Mouse (Mus musculus) left cerebral cortex, adult 8-10 months (tissue): ENCODE results near the gene Gm20388. TPM values are rescaled to one million over a fixed set of nuclear protein-coding genes. Genes with fewer than 3 reads are reported as not detected.
"Not testable (repeated sequence)": the region's sequence is repeated elsewhere in the genome, so short reads cannot be mapped to it uniquely, and the experiment has no call there.

Source experiments
- DNase-seq, 2 experiments: peaks; one replicate each; pipeline ENCODE4 v3.0.0; 2022; ENCODE audit warnings: low spot score in 2 of 2
- total RNA-seq, 4 experiments: library from RNA; stranded (reverse); gene quantifications; 2 replicates each; pipeline ENCODE4 v1.2.4; 2022

The Gm20388 gene
- total RNA-seq, 4 experiments from 2014 or later = 10.4 to 20.8 (median 16.4) TPM

DNA sequence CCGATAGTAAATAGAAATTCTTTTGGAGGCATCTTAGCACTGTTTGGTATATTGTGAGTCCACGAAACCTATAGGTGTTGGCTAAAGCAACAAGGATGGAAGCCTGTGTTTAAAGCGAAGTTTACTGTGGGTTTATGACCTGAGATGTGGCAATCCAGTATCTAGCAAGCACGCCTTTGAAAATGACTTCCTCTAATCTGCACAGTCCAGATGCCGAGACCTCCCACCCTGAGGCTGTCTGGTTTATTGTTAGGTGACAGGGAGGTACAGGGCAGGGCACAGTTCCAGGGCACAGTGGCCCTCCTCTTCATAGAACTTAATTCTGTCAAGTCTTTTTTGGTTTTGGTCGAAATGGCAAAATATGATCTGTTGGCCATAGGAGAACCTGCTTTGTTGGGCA is 3166.6 kb downstream of the Gm20388 start:
- no peak for DNase-seq

DNA sequence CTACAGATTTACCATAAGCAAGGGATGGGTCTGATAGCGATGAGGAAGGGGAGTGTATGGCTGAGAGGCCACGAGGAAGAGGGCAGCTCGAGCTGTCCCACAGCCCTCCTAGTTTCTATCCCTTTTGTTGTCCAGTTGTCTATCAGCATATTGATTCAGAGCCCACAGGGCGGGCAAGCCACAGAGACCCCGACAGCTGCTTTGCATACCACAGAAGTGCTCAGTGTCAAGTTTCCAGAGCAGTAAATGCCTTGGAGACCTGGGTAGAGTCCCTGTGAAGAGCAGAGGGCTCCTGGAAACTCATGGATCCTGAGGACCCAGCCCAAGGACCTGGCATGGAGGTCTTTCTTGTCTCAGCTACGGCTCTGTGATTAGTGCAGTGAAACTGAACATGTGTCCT is 3172.4 kb downstream of the Gm20388 start:
- DNase-seq = no peak

DNA sequence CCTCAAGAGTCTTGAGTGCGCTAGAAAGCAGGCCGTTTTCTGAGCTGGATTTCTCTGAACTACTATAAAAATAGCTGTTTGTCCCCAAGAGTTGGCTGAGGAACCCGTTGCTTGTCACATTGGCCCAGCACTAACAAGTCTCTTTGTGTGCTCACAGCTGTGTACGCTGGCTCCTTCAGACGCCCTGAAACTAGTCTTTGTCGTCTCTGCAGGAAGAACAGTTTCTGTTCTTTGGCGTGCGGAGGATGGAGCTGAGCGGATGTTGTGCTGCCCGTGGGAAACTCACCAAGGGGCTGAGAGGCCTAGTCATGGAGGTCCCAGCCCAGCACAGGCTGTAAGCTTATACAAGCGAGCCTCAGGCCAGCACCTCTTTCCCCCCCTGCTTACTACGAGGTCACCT is 3173.0 kb downstream of the Gm20388 start:
- DNase-seq = peak in 1 of 2 experiments; percentile 64

DNA sequence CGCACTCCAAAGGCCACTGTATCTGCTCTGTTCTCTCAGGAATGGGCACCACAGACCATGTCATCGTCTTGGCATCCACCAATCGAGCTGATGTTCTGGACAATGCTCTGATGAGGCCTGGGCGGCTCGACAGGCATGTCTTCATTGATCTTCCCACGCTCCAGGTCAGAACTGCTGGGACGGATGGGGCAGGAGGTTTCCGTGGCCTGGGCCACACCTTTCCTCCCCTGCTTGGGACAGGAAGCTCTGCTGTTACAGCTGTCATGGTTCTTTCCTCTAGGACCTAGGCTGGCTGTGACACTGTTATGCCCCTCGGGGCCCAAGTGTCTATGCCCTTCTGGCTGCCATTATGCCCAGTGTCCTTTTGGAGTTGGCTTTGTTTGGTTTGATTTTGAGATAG is 3176.6 kb downstream of the Gm20388 start:
- DNase-seq = no peak

DNA sequence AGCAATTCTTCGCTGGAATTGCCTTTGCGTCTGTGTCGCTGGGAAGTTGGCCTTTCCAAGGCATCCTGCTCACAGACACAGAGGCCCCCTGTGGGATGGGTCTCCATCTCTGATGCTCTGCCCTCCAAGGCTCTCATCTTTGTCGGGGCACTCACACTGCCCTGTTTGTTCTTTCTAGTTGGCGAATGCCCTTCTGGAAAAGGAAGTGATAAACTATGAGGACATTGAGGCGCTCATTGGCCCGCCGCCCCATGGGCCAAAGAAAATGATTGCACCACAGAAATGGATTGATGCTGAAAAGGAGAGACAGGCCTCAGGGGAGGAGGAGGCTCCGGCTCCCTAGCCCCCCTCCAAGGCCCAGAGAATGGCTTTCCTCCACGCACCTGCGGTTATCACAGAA is 3186.6 kb downstream of the Gm20388 start:
- no peak for DNase-seq

DNA sequence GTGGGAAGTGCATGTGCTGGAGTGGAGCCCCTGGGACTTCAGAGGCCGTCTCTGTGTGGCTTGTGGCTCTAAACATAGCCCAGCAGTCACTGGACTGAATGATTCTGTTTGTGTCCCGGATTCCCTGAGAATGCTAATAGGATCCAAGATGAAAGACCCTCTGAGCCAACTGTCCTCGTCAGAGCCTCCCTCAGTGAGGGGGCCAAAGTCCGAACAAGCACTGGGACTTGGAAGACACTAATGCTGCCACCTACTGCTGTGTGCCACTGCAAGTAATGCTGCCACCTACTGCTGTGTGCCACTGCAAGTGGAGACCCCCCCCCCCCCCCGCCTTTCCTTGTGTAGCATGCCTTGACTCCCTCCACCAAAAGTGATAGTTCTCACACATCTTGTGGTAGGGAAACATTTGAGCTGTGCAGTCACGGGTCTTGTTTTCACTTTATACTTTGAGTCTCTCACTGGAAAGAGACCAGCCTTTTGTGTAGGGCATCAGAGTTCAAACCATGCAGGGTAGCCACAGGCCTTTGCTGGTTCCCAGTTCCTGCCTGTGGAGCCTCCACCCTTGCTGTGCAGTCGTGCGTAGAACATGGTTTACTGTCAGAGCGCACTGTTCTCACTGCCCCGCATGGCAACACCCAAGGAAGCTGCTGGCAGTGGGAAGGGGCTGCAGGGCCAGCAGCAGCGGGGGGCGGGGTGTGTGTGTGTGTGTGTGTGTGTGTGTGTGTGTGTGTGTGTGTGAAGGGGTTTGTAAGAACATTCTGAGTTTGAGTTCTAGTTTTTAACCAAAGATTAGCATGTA is 3187.3 kb downstream of the Gm20388 start:
- DNase-seq = peak in 1 of 2 experiments; percentile 48

DNA sequence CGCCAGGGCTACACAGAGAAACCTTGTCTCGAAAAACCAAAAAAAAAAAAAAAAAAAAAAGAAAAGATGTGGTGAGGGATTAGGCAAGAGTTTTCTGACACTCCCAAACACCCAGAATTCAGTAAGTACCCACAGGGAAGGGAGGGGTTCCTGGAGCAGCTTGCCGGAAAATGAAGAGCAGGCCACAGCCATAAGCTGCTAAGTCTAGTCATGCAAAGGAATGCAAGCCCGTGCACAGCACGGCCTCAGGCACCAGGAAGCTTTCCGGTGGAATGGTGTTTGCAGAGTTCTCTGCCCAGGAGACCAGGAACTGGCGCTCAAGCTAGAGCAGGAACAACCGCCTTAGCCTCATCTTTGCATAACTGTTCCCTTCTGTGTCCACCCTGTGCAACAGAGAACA is 3189.6 kb downstream of the Gm20388 start:
- DNase-seq = no peak

DNA sequence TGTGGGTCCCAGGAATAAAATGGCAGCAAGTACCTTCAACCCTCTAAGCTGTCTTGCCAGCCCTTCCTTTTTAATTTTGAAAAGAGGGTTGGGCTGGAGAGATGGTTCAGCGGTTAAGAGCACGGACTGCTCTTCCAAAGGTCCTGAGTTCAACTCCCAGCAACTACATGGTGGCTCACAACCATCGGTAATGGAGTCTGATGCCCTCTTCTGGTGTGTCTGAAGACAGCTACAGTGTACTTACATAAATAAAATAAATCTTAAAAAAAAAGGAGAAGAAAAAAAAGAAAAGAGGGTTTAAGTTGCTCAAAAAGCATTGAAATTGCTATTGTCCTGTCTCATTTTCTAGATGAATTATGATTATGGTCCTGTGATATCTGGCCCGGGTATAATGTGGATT is 3190.6 kb downstream of the Gm20388 start:
- DNase-seq = no peak

DNA sequence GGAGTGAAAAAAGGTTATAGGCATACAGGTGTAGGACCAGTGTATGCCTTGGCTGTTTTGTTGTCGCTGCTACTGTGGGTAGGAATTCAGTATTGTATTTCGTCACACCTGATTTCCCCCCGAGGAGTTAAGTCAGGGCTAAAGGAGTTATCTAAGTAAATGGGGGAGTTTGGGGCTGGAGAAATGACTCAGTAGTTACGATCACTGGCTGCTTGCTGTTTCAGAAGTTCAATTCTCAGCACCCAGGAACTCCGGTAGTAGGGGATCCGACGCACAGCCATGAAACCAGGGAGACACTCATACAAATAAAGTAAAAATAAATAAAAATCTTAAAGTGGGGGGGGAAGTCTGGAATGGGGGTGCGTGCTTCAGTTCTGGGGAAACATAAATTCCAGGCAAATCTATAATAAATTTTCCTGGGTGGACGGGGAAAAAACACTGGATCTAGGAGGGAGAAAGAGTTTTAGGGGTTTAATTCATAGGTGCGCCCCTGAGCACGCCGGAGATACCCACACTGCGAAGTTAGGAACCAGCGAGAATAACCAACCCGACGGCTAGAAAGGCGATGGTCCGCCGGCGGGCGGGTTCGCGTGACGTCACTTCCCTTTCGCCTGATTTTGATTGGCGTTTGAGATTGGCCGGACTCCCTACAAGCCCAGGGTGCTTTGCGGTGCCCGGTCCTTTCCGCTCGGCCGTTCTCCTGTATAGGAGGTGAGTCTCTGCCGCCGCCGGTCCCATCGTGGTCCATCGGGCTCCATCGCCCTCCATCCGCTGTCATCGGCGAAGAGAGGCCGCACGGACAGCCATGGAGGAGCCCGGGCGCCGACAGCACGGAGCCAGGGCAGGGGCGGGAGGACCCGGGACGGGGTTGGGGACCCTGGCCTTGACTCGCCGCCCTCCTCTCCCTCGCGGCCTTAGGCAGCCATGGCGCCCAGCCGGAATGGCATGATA is 3191.4 kb downstream of the Gm20388 start, which contains the start of gene Rpl13:
TSS of gene Rpl13 (plus strand) at position 616 of the 951 bp plus-strand sequence.
- DNase-seq = peak; percentile 93 to 95

DNA sequence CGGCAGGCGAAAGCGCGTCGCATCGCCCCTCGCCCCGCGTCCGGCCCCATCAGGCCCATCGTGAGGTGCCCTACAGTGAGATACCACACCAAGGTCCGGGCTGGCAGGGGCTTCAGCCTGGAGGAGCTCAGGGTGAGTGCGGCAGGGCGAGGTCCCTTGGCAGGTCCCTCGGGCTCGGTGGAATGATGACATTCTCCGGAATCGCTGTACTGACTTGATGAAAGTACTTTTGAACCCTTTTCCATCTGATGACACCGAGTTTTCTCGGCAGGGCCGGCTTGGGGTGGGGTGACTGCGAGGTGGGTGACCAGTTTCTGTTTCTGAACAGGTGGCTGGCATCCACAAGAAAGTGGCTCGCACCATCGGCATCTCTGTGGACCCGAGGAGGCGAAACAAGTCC is 3192.2 kb downstream of the Gm20388 start:
- DNase-seq = not testable (repeated sequence)

DNA sequence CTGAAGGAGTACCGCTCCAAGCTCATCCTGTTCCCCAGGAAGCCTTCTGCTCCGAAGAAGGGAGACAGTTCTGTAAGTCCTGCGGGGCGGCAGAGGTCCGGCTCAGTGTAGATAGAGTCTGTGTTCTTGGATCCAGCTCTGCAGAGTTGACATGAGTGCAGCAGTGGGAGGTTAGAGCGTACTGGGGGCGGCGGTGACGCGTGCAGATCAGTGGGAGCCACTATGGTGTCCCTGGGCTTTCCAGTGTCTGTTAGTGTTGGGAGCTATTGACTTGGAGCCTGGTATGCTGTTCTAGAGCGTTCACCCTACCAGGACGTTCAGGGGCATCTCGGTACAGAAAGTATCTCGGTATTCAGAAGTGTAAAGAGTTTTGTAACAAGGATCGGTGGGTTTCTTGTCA is 3192.6 kb downstream of the Gm20388 start:
- no peak for DNase-seq

DNA sequence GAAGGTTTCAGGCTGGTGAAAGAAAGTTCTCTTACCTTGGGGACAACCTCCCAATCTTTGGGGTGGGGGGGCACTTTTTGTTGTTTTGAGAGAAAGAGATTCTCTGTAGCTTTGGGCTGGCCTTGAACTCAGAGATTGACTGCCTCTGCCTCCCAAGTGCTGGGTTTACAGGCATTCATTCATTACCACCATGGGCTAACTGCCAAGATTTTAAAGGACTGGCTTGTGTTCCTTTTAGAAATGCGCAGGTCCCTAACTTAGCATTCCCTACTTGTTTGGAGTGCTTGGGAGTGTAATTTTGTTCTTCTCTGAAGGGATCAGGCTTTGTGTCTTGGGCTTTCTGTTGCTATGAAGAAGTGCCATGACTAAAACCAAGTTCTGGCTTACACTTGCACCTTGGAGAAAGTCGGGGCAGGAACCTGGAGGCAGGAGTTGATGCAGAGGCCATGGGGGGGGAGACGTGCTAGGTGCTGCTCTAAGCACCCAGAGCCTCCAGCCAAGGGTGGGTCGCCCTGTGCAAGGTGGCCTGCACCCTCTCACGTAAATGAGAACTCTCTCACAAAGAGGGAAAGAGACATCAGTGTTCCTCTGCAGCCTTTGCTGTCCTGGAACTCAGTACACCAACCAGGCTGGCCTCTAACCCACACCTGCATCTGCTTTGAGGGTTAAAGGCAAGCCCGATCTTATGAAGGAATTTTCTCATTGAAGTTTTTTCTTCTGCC is 3193.6 kb downstream of the Gm20388 start:
- DNase-seq = no peak

DNA sequence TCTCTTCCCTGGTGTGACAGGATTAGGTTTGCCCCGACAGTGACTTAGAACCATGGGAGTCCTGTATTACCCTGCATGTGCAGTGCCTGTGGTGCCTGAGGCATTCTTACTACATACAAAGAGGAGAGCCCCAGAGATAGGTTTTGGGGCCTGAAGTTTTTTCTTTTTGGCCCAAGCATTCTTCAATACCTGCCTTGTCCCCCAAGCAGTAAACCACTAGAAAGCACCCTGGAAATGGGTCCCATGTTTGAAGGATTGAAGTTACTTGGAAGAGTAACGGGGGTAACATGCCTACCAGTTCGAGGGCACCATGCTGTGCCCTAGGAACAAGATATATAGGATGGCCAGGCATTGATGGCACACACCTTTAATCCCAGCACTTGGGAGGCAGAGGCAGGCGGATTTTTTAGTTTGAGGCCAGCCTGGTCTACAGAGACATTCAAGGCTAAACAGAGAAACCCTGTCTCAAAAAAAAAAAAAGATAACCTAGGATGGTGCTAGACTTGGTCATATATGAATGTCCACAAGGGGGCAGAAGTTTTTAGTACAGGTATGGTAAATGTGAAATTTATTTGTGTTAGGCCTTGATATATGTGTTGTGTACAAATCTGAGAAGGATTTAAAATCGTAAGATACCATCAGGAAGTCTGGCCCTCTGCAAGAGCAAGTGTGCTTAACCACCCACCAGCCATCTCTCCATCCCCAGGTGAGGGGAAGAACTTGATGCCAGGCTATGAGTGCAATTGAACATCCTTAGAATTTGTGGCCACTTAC is 3195.1 kb downstream of the Gm20388 start:
- no peak for DNase-seq

DNA sequence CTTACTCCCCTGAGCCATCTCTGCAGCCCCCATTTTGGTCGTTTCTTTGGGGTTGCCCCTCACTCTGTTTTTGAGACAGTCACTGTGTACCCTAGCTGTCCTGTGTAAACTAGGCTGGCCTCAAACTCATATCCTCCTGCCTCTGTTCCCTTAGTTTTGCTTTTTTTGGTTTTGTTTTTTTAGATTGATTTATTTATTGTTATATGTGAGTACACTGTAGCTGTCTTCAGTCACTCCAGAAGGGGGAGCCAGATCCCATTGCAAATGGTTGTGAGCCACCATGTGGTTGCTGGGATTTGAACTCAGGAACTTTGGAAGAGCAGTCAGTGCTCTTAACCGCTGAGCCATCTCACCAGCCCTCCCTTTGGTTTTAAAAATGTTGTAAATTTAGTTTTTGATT is 3195.9 kb downstream of the Gm20388 start:
- DNase-seq = no peak

DNA sequence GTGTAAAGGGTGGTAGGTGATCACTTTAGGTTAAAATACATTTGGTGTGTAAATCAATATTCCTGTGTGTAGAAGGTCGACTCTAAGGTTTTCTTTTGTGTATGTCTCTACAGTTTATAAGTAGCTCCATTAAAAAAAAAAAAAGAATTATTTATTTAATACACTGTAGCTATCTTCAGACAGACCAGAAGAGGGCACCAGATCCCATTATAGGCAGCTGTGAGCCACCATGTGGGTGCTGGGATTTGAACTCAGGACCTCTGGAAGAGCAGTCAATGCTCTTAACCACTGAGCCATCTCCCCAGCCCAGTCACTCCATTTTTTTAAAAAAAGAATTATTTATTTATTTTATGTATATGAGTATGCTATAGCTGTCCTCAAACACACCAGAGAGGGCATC is 3197.4 kb downstream of the Gm20388 start:
- no peak for DNase-seq

DNA sequence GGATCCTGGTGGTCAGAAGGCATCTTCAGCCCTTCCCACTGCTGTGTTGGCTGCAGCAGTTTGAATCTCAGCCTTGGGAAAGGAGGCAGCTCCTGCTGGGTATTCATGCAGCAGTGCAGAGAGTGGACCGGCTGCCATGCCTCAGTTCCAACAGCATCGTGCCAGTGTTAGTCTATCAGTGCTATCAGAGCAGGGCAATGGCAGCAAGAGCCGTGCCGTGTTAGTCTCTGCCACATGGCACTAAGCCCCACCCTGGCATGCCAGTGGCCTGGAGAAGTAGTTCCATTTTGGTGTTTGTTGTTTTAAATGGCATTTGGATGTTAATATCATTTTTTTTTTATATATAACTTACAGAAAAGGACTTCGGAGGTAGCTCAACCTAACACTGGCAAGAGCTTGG is 3198.3 kb downstream of the Gm20388 start:
- no peak for DNase-seq

DNA sequence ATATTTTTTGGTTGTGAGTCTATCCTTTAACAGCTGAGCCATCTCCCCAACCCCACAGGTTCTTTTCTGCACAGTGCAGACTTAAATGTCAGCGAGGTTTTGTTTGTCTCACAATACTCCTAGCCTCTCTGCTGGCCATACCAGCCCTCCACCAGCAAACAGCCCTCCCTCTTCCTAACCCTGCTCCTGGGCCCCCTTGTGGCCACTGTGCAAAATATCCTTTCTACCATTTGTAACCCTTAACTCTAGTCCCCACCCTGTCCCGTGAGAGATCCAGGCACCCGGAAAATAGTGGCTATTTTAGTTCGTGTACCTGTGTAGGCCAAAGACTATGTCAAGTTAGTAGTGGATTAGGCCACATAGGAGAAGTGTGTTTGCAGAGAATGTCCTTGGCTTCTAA is 3200.0 kb downstream of the Gm20388 start:
- DNase-seq = no peak

DNA sequence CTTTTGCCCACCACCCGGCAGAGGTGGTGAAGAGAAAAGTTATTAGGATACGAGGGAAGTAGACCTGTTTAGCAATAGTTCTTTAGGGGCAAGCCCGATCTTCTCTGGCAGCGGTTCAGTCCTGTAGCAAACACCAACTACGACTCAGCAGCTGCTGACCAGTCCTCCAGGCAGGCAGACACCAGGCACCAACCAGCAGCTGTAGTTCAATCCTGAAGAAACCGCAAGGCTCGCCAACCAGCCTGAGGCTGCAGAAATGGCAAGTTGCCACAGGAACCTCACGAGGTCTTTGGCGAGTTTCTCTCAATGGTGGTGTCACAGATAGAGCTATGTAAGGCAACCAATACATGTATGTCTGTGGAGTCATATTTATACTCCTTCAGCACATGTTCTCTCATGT is 3202.3 kb downstream of the Gm20388 start:
- DNase-seq = no peak

DNA sequence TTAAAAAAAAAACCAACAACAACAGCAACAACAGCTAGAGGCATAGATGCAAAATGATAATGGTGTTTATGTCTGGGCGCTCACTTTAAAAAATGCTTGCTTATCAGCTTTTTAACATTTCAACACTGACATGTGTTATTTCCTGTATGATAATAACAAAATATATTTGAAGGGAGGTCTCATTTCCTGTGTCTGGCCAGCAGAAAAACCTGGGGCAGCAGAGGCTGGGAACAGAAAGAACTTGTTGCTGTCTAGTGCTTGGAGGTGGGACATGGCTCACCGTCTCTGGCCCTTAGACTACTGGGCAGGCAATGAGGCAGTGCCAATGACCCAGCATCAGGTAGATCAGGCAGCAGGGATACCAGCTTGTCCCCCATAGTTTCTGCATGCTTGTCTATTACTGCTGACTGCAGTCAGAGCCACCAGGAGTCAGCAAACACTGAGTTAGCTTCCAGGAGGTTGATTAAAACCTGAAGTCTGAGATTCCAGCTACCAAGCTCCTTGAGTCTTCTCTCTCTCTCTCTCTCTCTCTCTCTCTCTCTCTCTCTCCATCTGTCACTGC is 3203.3 kb downstream of the Gm20388 start:
- no peak for DNase-seq

DNA sequence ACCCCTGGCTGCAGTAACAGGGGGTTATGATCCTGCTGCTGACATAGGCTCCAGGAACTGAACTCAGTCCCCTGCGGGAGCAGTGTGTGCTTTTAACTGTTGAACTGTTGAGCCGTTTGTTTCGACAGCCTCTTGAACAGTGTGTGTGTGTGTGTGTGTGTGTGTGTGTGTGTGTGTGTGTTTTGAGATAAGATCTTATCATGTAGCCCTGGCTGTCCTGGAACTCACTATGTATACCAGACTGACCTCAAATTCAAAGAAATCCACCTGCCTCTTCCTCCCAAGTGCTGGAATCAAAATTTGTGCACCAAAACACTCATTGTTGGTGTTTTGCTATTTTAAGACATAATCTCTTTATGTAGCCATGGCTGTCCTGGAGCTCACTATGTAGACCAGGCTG is 3204.0 kb downstream of the Gm20388 start:
- no peak for DNase-seq
